Mouse (Mus musculus) heart, adult 2 months (tissue): ENCODE measurements around the gene Mpped2.

Experiments used
- CTCF ChIP-seq: fragments of 200-600 bp; IDR thresholded peaks from 2 replicates; pipeline ENCODE4 v1.8.1; 2022; ENCODE audit warnings: antibody characterized with exemption, mild to moderate bottlenecking, moderate library complexity
- POLR2A ChIP-seq: fragments of 200-500 bp; IDR thresholded peaks from 2 replicates; pipeline ENCODE4 v1.6.1; 2011; ENCODE audit warnings: mild to moderate bottlenecking, low read depth, low read length, control low read depth; ENCODE audit not compliant: insufficient read depth

- TF ChIP-seq CTCF (no peak), POLR2A (no peak)
These were observed 151.1 kb downstream of the Mpped2 start for GRCm38 (mm10) chr2:106844147-106844546.
